Mouse (Mus musculus) midbrain, embryonic 16.5 days (tissue): ENCODE data around the gene Zfp653. TPM values are rescaled to one million over a fixed set of nuclear protein-coding genes. Genes with fewer than 3 reads are reported as not detected.

Source experiments
- ATAC-seq: fragments of 200-750 bp; cut with Nextera tagmentation; 2 replicates; pipeline ENCODE4 v1.8.0; 2017; ENCODE audit warnings: moderate TSS enrichment
- H3K27ac ChIP-seq: fragments of 300-500 bp; sonication (generic); 2 replicates; pipeline ENCODE4 v1.5.1; 2014; ENCODE audit warnings: mild to moderate bottlenecking, low read length, mixed read lengths
- H3K27me3 ChIP-seq: fragments of 300-500 bp; sonication (generic); 2 replicates; pipeline ENCODE4 v1.6.1; 2014; ENCODE audit warnings: low read depth, low read length, mixed read lengths; ENCODE audit not compliant: control insufficient read depth, insufficient read depth
- H3K36me3 ChIP-seq: fragments of 300-500 bp; sonication (generic); 2 replicates; pipeline ENCODE4 v1.6.1; 2014; ENCODE audit warnings: mild to moderate bottlenecking, low read length, moderate library complexity, mixed read lengths; ENCODE audit not compliant: control insufficient read depth, insufficient read depth
- H3K4me1 ChIP-seq: fragments of 300-500 bp; sonication (generic); 2 replicates; pipeline ENCODE4 v1.6.1; 2014; ENCODE audit warnings: mild to moderate bottlenecking, low read length, mixed read lengths; ENCODE audit not compliant: control insufficient read depth, insufficient read depth
- H3K4me2 ChIP-seq: fragments of 300-500 bp; sonication (generic); 2 replicates; pipeline ENCODE4 v1.6.1; 2014; ENCODE audit warnings: mild to moderate bottlenecking, low read length, mixed read lengths
- H3K4me3 ChIP-seq: fragments of 300-500 bp; sonication (generic); 2 replicates; pipeline ENCODE4 v1.5.1; 2014; ENCODE audit warnings: low read depth, mild to moderate bottlenecking, low read length, moderate library complexity, mixed read lengths
- H3K9ac ChIP-seq: fragments of 300-500 bp; sonication (generic); 2 replicates; pipeline ENCODE4 v1.6.1; 2014; ENCODE audit warnings: low read depth, low read length, mixed read lengths
- H3K9me3 ChIP-seq: fragments of 300-500 bp; sonication (generic); replicated peaks from 2 replicates; pipeline ENCODE4 v1.6.1; 2014; ENCODE audit warnings: mild to moderate bottlenecking, low read length, mixed read lengths; ENCODE audit not compliant: control insufficient read depth, poor library complexity, severe bottlenecking
- WGBS: fragments of 180-500 bp; shearing (Covaris S2); extraction: QIAGEN DNeasy Blood & Tissue Kit; methylation state at CpG from one replicate; pipeline ENCODE4 v1.1.7; 2014; 5-methylcytosine and 5-hydroxymethylcytosine counted together
- polyA plus RNA-seq: library from polyadenylated mRNA; unstranded; fragments of >200 nt; fragmentation: Nextera tagmentation; extraction: Ambion mirVana; gene quantifications from 2 replicates; pipeline ENCODE4 v1.2.1, GENCODE M21; 2015

The Zfp653 gene
- 18.1 and 18.8 TPM in 2 replicates for polyA plus RNA-seq

- Histone ChIP-seq H3K4me1 (peaks cover 12% of the 10 kb centered on the region), H3K4me2 (peak within 1 kb of the TSS; percentile 69), H3K27me3 (no peaks in the 10 kb centered on the region), H3K4me3 (peak within 1 kb of the TSS; percentile 71), H3K27ac (peak within 1 kb of the TSS; percentile 98), H3K9ac (peak within 1 kb of the TSS; percentile 94), H3K36me3 (peaks cover 5% of the 10 kb centered on the region; the same call in 1 of the 2 replicates), H3K9me3 (no peaks in the 10 kb centered on the region)
- peak; percentile 99 for ATAC-seq
- under 1% methylated on average over 72 of the region's 87 CpGs for WGBS
These were observed at the start of gene Zfp653, which contains the start of gene Gm49318 for GRCm38 (mm10) chr9:22070791-22071573. Gene Zfp653, minus strand, starts transcription at chr9:22071376. Gene Gm49318, minus strand, starts transcription at chr9:22071259.

- Histone ChIP-seq H3K36me3 (no peaks in the 10 kb centered on the region), H3K4me2 (no peak overlapping the region), H3K9me3 (no peaks in the 10 kb centered on the region), H3K4me3 (no peak overlapping the region), H3K9ac (no peak overlapping the region), H3K27me3 (no peaks in the 10 kb centered on the region; the same call in 1 of the 2 replicates), H3K27ac (no peak overlapping the region), H3K4me1 (peaks cover 15% of the 10 kb centered on the region)
- 93% methylated on average over 4 of the region's 4 CpGs for WGBS
- no peak for ATAC-seq
These were observed 48.4 kb upstream of the Zfp653 start for GRCm38 (mm10) chr9:22119543-22119942.

GRCm38 (mm10) chr9:22117754-22118456, 46.7 kb upstream of the Zfp653 start:
- peaks cover 1% of the 10 kb centered on the region; the same call in 1 of the 2 replicates for H3K36me3 ChIP-seq
- H3K4me3 ChIP-seq = peak overlapping the region; percentile 72
- H3K27me3 ChIP-seq = no peaks in the 10 kb centered on the region
- WGBS = 46% methylated on average over 10 of the region's 10 CpGs
- no peaks in the 10 kb centered on the region for H3K9me3 ChIP-seq
- peak overlapping the region; percentile 97 for H3K4me2 ChIP-seq
- peak overlapping the region; percentile 73 for H3K9ac ChIP-seq
- peaks cover 15% of the 10 kb centered on the region for H3K4me1 ChIP-seq
- ATAC-seq = no peak
- H3K27ac ChIP-seq = peak overlapping the region; percentile 77; the same call in 1 of the 2 replicates

GRCm38 (mm10) chr9:22116740-22117426, 45.7 kb upstream of the Zfp653 start, which contains the start of gene Elof1:
Gene Elof1, minus strand, starts transcription at chr9:22117172.
- H3K27ac ChIP-seq = peak within 1 kb of the TSS; percentile 77
- ATAC-seq = peak; percentile 96
- H3K27me3 ChIP-seq = no peaks in the 10 kb centered on the region
- under 1% methylated on average over 52 of the region's 52 CpGs for WGBS
- peak within 1 kb of the TSS; percentile 72 for H3K4me3 ChIP-seq
- peaks cover 11% of the 10 kb centered on the region for H3K36me3 ChIP-seq
- peak within 1 kb of the TSS; percentile 79 for H3K9ac ChIP-seq
- peaks cover 15% of the 10 kb centered on the region for H3K4me1 ChIP-seq
- peak within 1 kb of the TSS; percentile 97 for H3K4me2 ChIP-seq
- no peaks in the 10 kb centered on the region for H3K9me3 ChIP-seq

- Histone ChIP-seq H3K4me3 (peak overlapping the region; percentile 72), H3K36me3 (peaks cover 16% of the 10 kb centered on the region), H3K9ac (peak overlapping the region; percentile 79), H3K4me2 (peak overlapping the region; percentile 97), H3K27me3 (no peaks in the 10 kb centered on the region), H3K27ac (no peak overlapping the region), H3K9me3 (no peaks in the 10 kb centered on the region), H3K4me1 (peaks cover 15% of the 10 kb centered on the region)
- ATAC-seq = no peak
- 17% methylated on average over 15 of the region's 15 CpGs for WGBS
These were observed 44.9 kb upstream of the Zfp653 start for GRCm38 (mm10) chr9:22116086-22116485.

- H3K36me3 ChIP-seq = peaks cover 20% of the 10 kb centered on the region
- no peaks in the 10 kb centered on the region for H3K9me3 ChIP-seq
- peak overlapping the region; percentile 97 for H3K4me2 ChIP-seq
- WGBS = 87% methylated on average over 4 of the region's 4 CpGs
- H3K27me3 ChIP-seq = no peaks in the 10 kb centered on the region
- ATAC-seq = no peak
- H3K4me1 ChIP-seq = peaks cover 15% of the 10 kb centered on the region
- peak overlapping the region; percentile 72 for H3K4me3 ChIP-seq
- H3K27ac ChIP-seq = no peak overlapping the region
- H3K9ac ChIP-seq = peak overlapping the region; percentile 79
These were observed 44.5 kb upstream of the Zfp653 start for GRCm38 (mm10) chr9:22115635-22116034.

GRCm38 (mm10) chr9:22108194-22108593, 37.0 kb upstream of the Zfp653 start:
- H3K9me3 ChIP-seq = no peaks in the 10 kb centered on the region
- WGBS = 95% methylated on average over 9 of the region's 9 CpGs
- ATAC-seq = peak; percentile 60; the same call in 1 of the 2 replicates

GRCm38 (mm10) chr9:22099922-22100321, 28.7 kb upstream of the Zfp653 start:
- Histone ChIP-seq H3K27ac (no peak overlapping the region), H3K36me3 (no peaks in the 10 kb centered on the region), H3K9me3 (no peaks in the 10 kb centered on the region), H3K4me1 (no peaks in the 10 kb centered on the region; the same call in 1 of the 2 replicates), H3K4me3 (no peak overlapping the region), H3K4me2 (no peak overlapping the region), H3K27me3 (peaks cover 24% of the 10 kb centered on the region), H3K9ac (no peak overlapping the region)
- 4% methylated on average over 18 of the region's 18 CpGs for WGBS
- ATAC-seq = no peak

More at GRCm38 (mm10) chr9:22108194-22108593, 37.0 kb upstream of the Zfp653 start:
- Histone ChIP-seq H3K36me3 (peaks cover 27% of the 10 kb centered on the region), H3K4me2 (no peak overlapping the region), H3K27ac (no peak overlapping the region), H3K27me3 (no peaks in the 10 kb centered on the region), H3K4me3 (no peak overlapping the region), H3K4me1 (no peaks in the 10 kb centered on the region), H3K9ac (no peak overlapping the region)
